Mouse (Mus musculus) myocyte (in vitro differentiated cells): ENCODE data around the gene Cxcr5.

Experiments used
- E2F4 ChIP-seq: IDR thresholded peaks from one replicate; pipeline ENCODE4 v1.6.1; 2011; ENCODE audit warnings: mild to moderate bottlenecking, control low read depth, moderate library complexity; ENCODE audit not compliant: insufficient read depth
- MAX ChIP-seq: IDR thresholded peaks from one replicate; pipeline ENCODE4 v1.6.1; 2011; ENCODE audit warnings: low read depth, mild to moderate bottlenecking, control low read depth
- MYOD1 ChIP-seq, 3 experiments: IDR thresholded peaks; one replicate each; pipeline ENCODE4 v1.6.1; 2011; ENCODE audit warnings: control low read depth in 2 of 3, low read depth in 2 of 3, mild to moderate bottlenecking in 2 of 3, moderate library complexity in 1 of 3; ENCODE audit not compliant: insufficient read length in 2 of 3, control insufficient read depth in 1 of 3
- MYOG ChIP-seq, 3 experiments: IDR thresholded peaks; one replicate each; pipeline ENCODE4 v1.6.1; 2011; ENCODE audit warnings: control low read depth in 2 of 3, low read depth in 2 of 3, mild to moderate bottlenecking in 2 of 3; ENCODE audit not compliant: insufficient read length in 2 of 3, control insufficient read depth in 1 of 3, insufficient read depth in 1 of 3
- POLR2A ChIP-seq: IDR thresholded peaks from one replicate; pipeline ENCODE4 v1.6.1; 2011; ENCODE audit warnings: low read depth, mild to moderate bottlenecking, control low read depth, moderate library complexity; ENCODE audit not compliant: insufficient read length
- POLR2AphosphoS2 ChIP-seq: IDR thresholded peaks from one replicate; pipeline ENCODE4 v1.6.1; 2011; ENCODE audit warnings: low read depth, control low read depth; ENCODE audit not compliant: insufficient read length
- REST ChIP-seq: IDR thresholded peaks from one replicate; pipeline ENCODE4 v1.6.1; 2011; ENCODE audit warnings: mild to moderate bottlenecking, control low read depth, moderate library complexity; ENCODE audit not compliant: insufficient read depth, insufficient read length
- SRF ChIP-seq: IDR thresholded peaks from one replicate; pipeline ENCODE4 v1.6.1; 2011; ENCODE audit warnings: low read depth; ENCODE audit not compliant: control insufficient read depth, insufficient read length
- TCF12 ChIP-seq: IDR thresholded peaks from one replicate; pipeline ENCODE4 v1.6.1; 2011; ENCODE audit warnings: mild to moderate bottlenecking, control low read depth; ENCODE audit not compliant: poor library complexity, insufficient read depth, severe bottlenecking
- USF1 ChIP-seq: IDR thresholded peaks from one replicate; pipeline ENCODE4 v1.6.1; 2011; ENCODE audit warnings: low read depth, mild to moderate bottlenecking, control low read depth, moderate library complexity

- TF ChIP-seq POLR2A (no peak), MYOD1 (IDR thresholded peaks at IDR 0.05; ENCODE audit: control insufficient read depth in 1 of 3, insufficient read length in 2 of 3, low read depth in 2 of 3) (peak in 1 of 3 experiments; percentile 18), MYOG (IDR thresholded peaks at IDR 0.05; ENCODE audit: control insufficient read depth in 1 of 3, insufficient read depth in 1 of 3, insufficient read length in 2 of 3, low read depth in 2 of 3) (no peak), POLR2AphosphoS2 (no peak), TCF12 (no peak), USF1 (no peak), E2F4 (no peak), MAX (no peak), REST (no peak), SRF (no peak)
Observed at GRCm38 (mm10) chr9:44581423-44581822, 19.7 kb upstream of the Cxcr5 start.
